Mouse (Mus musculus) lung, postnatal 10 days (tissue): ENCODE data around the gene Kl.

Experiments used
- DNase-seq: peaks from one replicate; pipeline ENCODE4 v3.0.0; 2021

Gene Kl

DNA sequence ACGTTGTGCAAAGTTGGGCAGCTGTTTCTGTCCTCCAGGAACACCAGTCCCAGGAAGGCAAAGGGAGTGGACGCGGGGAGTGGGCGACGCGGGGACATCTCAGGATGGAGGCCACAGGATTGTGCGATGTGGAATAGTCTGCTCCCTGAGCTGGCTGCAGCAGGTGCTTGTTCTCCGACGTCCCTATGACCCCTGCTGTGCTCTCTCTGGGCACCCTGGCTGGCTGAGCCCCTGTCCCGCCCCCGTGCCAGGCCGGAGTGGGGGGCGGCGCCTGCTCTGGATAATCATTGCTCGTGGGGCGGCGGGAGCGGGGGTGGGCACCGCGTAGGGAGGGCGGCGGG lies at the start of gene Kl:
Gene Kl (plus strand): TSS at position 280 of the 341 bp plus-strand sequence.
- no peak for DNase-seq

- no peak for DNase-seq
Measured at GRCm38 (mm10) chr5:150906053-150907040, 46.1 kb upstream of the Kl start.

DNA sequence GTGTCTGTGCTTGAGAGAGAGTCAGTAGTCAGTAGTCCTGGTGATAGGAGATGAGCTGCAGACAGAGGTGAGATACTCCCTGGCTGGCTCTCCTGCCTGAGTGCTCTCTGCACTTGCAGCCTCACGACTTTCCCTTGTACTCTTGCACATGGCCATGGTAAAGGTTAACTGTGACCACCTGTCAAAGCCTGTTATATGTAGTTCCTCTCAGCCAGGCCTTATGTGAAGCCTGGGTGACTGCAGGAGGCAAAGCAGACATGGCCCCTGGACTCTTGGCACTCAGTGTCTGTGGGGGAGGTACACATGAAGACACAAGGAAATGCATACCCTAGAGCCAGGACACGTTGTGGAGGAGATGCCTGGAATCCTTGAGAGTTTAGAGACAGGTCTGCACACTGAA lies 40.3 kb upstream of the Kl start:
- DNase-seq = no peak

- DNase-seq = no peak
Measured at GRCm38 (mm10) chr5:150912656-150913055, 39.8 kb upstream of the Kl start.

DNA sequence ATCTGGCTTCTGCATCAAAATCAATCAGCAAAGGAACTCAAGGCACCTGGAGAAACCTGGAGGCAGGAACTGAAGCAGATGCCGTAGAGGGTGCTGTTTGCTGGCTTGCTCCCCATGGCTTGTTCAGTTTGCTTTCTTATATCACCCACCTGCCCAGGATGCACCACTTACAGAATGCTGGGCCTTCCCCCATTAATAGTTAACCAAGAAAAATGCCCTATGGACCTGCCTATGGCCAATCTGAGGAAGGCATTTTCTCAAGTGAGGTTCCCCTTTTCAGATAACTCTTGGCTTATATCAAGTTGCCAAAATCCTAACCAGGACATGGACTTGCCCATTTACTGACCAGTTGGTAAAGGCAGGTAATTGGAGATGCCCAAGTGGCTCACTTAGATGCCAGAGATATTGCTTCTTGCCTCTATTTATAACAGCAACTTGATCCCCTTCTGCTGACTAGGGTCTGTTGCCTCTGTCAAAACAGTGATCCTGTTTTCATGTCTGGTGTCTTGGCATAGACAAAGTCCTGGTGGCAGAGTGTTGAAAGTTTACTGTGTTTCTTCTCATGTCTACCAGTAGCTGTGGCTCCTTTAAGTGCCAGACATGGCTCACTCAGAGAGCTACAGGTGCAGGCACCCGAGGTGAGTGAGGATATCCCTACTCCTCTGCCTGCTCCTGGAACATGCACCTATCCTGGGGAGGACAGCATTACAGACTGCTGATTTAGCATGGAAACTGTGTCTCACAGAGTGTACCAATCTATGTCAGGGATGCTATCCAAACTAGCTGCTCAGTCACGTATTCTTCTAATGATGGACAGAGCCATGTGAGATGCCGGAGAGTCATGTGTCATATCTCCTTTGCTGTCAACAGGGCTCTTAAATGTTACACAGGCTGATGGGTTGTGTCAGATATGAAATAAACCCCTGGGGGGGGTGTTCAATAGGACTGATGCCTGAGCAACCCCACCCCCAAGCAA lies 37.0 kb upstream of the Kl start:
- DNase-seq = no peak

GRCm38 (mm10) chr5:150917131-150917858 lies 35.1 kb upstream of the Kl start:
- DNase-seq = no peak

DNA sequence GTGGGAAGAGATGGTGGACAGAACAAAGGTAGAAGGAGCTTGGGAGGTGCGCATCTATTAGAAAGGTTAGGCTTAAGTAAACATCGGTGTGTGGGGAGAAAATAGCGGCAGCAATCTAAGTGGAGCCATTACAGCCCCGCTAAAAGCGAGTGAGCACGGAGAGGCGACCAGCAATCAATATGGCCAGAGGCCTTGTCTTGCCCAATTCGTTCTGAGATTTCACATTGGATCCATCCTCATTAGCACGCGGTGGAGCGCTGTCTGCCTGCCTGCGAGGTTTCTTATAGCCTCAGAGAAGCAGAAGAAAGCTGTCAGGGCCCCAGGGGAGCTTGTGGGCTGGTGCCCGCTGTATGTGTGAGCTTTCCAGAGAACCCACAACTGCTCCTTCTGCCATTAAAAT lies 33.8 kb upstream of the Kl start:
- DNase-seq = no peak

GRCm38 (mm10) chr5:150919269-150919668 lies 33.1 kb upstream of the Kl start:
- DNase-seq = no peak

- no peak for DNase-seq
Measured at GRCm38 (mm10) chr5:150919961-150920360, 32.4 kb upstream of the Kl start.

- no peak for DNase-seq
Measured at GRCm38 (mm10) chr5:150929406-150929805, 23.0 kb upstream of the Kl start.

GRCm38 (mm10) chr5:150932596-150932995 lies 19.8 kb upstream of the Kl start:
- no peak for DNase-seq

GRCm38 (mm10) chr5:150936213-150936612 lies 16.2 kb upstream of the Kl start:
- no peak for DNase-seq

- DNase-seq = no peak
Measured at GRCm38 (mm10) chr5:150936807-150937206, 15.6 kb upstream of the Kl start.

DNA sequence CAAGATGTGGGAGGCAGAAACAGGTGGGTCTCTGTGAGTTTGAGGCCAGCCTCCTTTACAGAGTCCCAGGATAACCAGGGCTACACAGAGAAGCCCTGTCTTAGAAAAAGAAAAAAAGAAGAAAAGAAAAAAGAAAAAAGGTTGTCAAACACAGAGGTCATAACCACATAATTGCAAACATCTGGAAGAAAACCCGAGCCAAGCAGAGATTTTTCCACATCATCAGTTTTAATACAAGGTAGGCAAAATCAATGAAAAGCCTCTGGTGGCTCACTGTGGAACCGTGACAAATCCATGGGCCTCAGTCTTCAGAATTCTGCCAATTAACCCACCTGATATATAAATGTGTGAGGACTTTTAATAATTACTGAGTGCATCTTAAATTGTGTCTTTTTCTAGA lies 14.9 kb upstream of the Kl start:
- DNase-seq = no peak

GRCm38 (mm10) chr5:150945576-150945975 lies 6.8 kb upstream of the Kl start:
- no peak for DNase-seq

- DNase-seq = no peak
Measured at GRCm38 (mm10) chr5:150949131-150949530, 3.3 kb upstream of the Kl start.

DNA sequence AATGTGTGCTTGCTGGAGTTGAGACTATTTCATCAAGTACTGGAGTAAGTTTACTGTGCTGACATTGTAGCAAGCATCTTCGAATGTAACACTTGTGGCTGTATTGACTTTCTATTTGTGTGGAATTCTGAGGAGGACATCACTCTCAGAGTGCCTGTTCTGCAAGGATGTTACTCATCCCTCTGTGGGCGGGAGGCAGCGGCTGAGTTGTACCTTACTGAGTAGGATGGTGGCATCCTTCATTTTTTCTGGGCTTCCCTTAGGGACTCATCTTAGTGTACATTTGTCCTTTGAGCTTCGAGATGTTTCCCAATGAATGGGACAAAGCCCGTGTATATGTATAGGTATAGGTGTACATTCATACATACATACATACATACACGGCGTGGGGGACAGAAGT lies 1.1 kb upstream of the Kl start:
- DNase-seq = no peak

- peak; percentile 43 for DNase-seq
Measured at GRCm38 (mm10) chr5:150952669-150953521, 488 bp downstream of the Kl start.

GRCm38 (mm10) chr5:150954791-150955190 lies 2.4 kb downstream of the Kl start:
- no peak for DNase-seq

GRCm38 (mm10) chr5:150959861-150960260 lies 7.5 kb downstream of the Kl start:
- no peak for DNase-seq

- DNase-seq = no peak
Measured at GRCm38 (mm10) chr5:150961615-150962014, 9.2 kb downstream of the Kl start.

DNA sequence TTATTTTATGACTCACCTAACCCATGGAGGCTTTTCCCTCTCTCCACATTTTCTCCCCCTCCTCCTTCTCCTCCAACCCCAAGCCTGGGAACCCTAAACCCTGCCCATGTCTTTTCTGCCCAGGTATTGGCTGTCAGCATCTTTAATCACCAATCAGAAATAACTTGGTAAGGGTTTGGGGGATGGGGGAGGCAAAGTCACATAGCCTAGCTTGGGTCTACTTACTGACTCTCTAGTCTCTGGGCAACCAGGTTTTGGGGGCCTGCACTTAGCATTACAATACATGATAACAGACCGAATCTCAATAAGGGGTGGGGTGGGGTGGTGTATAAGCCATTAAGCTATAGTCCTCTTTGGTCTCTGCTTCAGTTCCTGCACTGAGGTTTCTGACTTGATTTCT lies 10.3 kb downstream of the Kl start:
- DNase-seq = no peak
